Mouse (Mus musculus) megakaryocyte, embryonic 14.5 days (primary cell): ENCODE measurements around the gene Acot2.
"Not testable (repeated sequence)": the region's sequence is repeated elsewhere in the genome, so short reads cannot be mapped to it uniquely, and the experiment has no call there.

ENCODE experiments used
- FLI1 ChIP-seq: IDR thresholded peaks from 2 replicates; pipeline ENCODE4 v1.6.1; 2012; ENCODE audit warnings: low read length, inconsistent platforms, mixed read lengths
- GATA1 ChIP-seq: IDR thresholded peaks from 3 replicates; pipeline ENCODE4 v1.6.1; 2012; ENCODE audit warnings: mixed read lengths, low read length, inconsistent platforms, borderline replicate concordance

DNA sequence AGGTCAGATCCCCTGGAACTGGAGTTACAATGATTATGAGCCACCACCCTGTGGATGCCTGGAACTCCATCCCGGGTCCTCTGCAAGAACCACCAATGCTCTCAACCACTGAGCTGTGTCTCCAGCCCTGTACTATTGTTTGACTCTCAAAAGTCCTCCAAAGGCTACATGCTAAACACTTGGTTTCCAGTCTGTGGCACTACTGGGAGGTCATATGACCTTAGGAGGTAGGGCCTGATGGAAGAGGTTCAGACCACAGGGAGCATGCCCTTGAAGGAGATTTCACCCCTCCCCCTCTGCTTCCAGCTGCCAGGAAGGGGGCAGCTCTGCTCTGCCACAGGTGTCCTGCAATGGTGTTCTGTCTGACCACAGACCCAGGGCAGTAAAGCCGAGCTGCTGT lies 45.6 kb downstream of the Acot2 start:
- not testable (repeated sequence) for TF ChIP-seq GATA1, FLI1
